Mouse (Mus musculus) midbrain, embryonic 16.5 days (tissue): Measurements from ENCODE around the gene Hlcs. TPM values are rescaled to one million over a fixed set of nuclear protein-coding genes. Genes with fewer than 3 reads are reported as not detected.

ENCODE experiments used
- ATAC-seq: fragments of 200-750 bp; cut with Nextera tagmentation; 2 replicates; pipeline ENCODE4 v1.8.0; 2017; ENCODE audit warnings: moderate TSS enrichment
- H3K27ac ChIP-seq: fragments of 300-500 bp; sonication (generic); 2 replicates; pipeline ENCODE4 v1.5.1; 2014; ENCODE audit warnings: mild to moderate bottlenecking, low read length, mixed read lengths
- H3K27me3 ChIP-seq: fragments of 300-500 bp; sonication (generic); 2 replicates; pipeline ENCODE4 v1.6.1; 2014; ENCODE audit warnings: low read depth, low read length, mixed read lengths; ENCODE audit not compliant: control insufficient read depth, insufficient read depth
- H3K36me3 ChIP-seq: fragments of 300-500 bp; sonication (generic); 2 replicates; pipeline ENCODE4 v1.6.1; 2014; ENCODE audit warnings: mild to moderate bottlenecking, low read length, moderate library complexity, mixed read lengths; ENCODE audit not compliant: control insufficient read depth, insufficient read depth
- H3K4me1 ChIP-seq: fragments of 300-500 bp; sonication (generic); 2 replicates; pipeline ENCODE4 v1.6.1; 2014; ENCODE audit warnings: mild to moderate bottlenecking, low read length, mixed read lengths; ENCODE audit not compliant: control insufficient read depth, insufficient read depth
- H3K4me2 ChIP-seq: fragments of 300-500 bp; sonication (generic); 2 replicates; pipeline ENCODE4 v1.6.1; 2014; ENCODE audit warnings: mild to moderate bottlenecking, low read length, mixed read lengths
- H3K4me3 ChIP-seq: fragments of 300-500 bp; sonication (generic); 2 replicates; pipeline ENCODE4 v1.5.1; 2014; ENCODE audit warnings: low read depth, mild to moderate bottlenecking, low read length, moderate library complexity, mixed read lengths
- H3K9ac ChIP-seq: fragments of 300-500 bp; sonication (generic); 2 replicates; pipeline ENCODE4 v1.6.1; 2014; ENCODE audit warnings: low read depth, low read length, mixed read lengths
- H3K9me3 ChIP-seq: fragments of 300-500 bp; sonication (generic); replicated peaks from 2 replicates; pipeline ENCODE4 v1.6.1; 2014; ENCODE audit warnings: mild to moderate bottlenecking, low read length, mixed read lengths; ENCODE audit not compliant: control insufficient read depth, poor library complexity, severe bottlenecking
- WGBS: fragments of 180-500 bp; shearing (Covaris S2); extraction: QIAGEN DNeasy Blood & Tissue Kit; methylation state at CpG from one replicate; pipeline ENCODE4 v1.1.7; 2014; 5-methylcytosine and 5-hydroxymethylcytosine counted together
- polyA plus RNA-seq: library from polyadenylated mRNA; unstranded; fragments of >200 nt; fragmentation: Nextera tagmentation; extraction: Ambion mirVana; gene quantifications from 2 replicates; pipeline ENCODE4 v1.2.1, GENCODE M21; 2015

The Hlcs gene
- polyA plus RNA-seq, 1 experiment from 2014 or later: 8.6 TPM

DNA sequence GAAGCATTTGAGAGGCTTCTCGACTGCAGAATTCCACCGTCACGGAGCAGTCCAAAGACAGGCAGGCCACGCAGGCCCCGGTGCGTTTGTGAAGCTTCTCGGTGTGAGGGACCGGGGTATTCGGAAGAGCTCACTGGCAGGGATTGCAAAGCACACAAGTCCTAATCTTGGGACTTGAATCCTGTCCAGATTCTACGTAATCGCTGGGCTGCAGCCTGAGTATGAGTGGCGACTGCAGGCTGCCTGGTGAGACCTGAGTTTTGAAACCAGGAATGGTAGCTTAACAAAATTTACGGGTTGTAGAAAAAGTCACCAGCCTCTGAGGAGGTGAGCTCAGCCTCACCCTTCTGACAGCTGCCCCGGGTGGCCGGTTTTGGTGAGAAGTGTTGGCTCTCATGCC, 64.7 kb downstream of the Hlcs start:
- Histone ChIP-seq H3K27ac (no peak overlapping the region), H3K9ac (no peak overlapping the region), H3K27me3 (no peaks in the 10 kb centered on the region; the same call in 1 of the 2 replicates), H3K36me3 (no peaks in the 10 kb centered on the region), H3K4me1 (no peaks in the 10 kb centered on the region), H3K4me2 (no peak overlapping the region), H3K9me3 (no peaks in the 10 kb centered on the region), H3K4me3 (no peak overlapping the region)
- WGBS: 86% methylated on average over 15 of the region's 15 CpGs
- no peak for ATAC-seq

DNA sequence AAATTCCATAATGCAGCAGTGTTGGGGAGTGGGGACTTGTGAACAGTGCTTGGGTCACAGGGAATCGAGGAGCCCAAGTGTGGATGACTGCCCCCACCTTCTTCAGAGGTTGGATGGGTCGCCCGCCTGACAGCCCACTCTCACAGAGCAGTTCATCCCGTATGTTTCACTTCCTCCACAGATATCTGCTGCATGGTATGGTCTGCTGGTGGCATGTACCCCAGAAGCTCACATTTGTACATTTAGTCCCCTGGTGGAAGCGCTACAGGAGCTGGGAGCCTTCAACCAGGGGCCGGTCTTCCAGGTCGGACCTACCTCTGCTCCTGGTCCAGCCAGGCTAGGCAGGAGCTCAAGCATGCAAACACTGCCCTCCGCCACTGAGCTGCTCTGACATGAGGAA, 66.4 kb downstream of the Hlcs start:
- Histone ChIP-seq H3K27ac (no peak overlapping the region), H3K4me1 (no peaks in the 10 kb centered on the region), H3K9ac (no peak overlapping the region), H3K4me2 (no peak overlapping the region), H3K27me3 (no peaks in the 10 kb centered on the region; the same call in 1 of the 2 replicates), H3K4me3 (no peak overlapping the region), H3K9me3 (no peaks in the 10 kb centered on the region), H3K36me3 (no peaks in the 10 kb centered on the region)
- ATAC-seq: no peak
- 91% methylated on average over 8 of the region's 8 CpGs for WGBS

DNA sequence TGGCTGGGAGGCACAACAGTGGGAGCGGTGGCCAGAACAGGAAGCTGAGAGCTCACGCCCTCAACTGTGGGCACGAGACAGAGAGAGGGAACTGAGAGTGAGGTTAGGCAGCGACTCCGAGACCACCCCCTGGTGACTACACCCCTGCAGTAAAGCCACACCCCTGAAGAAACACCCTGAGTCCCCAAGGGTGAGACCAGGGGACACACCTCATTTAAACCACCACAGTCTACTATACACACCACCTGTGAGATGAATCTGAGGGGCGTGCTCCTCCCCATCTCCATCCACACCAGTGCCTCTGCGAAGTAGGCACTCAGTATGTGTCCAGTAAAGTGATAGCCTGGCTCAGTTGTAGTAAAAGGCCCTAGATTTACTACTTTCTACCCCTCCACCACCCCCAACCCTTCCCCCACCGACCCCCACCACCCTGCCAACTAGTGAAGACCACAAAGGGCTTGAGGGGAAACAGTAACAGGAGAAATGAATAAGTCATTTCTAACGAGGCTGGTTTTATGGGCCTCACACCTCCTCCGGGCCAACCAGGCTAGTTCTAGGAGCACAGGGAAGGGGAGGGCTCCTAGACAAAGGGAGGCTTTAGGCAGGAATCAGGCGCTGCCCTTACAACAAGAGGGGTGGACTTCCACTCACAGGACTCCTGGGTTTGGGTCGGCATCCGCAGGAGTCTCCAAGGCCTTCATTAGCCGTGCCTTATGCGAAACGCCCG, 67.2 kb downstream of the Hlcs start:
- H3K9ac ChIP-seq: no peak overlapping the region
- no peak for ATAC-seq
- no peaks in the 10 kb centered on the region for H3K4me1 ChIP-seq
- no peaks in the 10 kb centered on the region for H3K36me3 ChIP-seq
- no peak overlapping the region for H3K4me2 ChIP-seq
- H3K27me3 ChIP-seq: no peaks in the 10 kb centered on the region; the same call in 1 of the 2 replicates
- no peak overlapping the region for H3K4me3 ChIP-seq
- WGBS: 76% methylated on average over 17 of the region's 17 CpGs
- no peak overlapping the region for H3K27ac ChIP-seq
- H3K9me3 ChIP-seq: no peaks in the 10 kb centered on the region

DNA sequence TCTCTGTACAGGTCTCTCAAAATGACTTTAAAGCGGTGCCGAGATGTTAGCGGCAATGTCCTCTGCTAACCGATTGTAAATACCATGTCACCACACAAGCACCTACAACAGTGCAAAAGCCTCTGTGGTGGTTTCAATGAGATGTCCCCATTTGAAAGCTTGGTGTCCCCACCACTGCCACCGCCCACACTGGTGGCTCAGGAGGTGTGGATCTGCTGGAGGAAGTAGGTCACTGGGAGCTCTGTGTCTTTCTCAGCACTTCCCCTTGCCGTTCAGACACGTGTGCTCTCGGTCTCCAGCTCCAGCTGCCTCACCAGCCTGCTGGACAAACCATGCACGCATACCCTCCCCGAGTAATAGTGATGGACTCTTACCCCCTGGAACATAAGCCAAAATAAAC, 72.2 kb downstream of the Hlcs start:
- Histone ChIP-seq H3K9ac (no peak overlapping the region), H3K4me3 (no peak overlapping the region), H3K27ac (no peak overlapping the region), H3K36me3 (no peaks in the 10 kb centered on the region), H3K27me3 (peaks cover 8% of the 10 kb centered on the region; the same call in 1 of the 2 replicates), H3K9me3 (no peaks in the 10 kb centered on the region), H3K4me2 (no peak overlapping the region), H3K4me1 (peaks cover 13% of the 10 kb centered on the region)
- ATAC-seq: no peak
- 91% methylated on average over 10 of the region's 10 CpGs for whole genome bisulfite sequencing

DNA sequence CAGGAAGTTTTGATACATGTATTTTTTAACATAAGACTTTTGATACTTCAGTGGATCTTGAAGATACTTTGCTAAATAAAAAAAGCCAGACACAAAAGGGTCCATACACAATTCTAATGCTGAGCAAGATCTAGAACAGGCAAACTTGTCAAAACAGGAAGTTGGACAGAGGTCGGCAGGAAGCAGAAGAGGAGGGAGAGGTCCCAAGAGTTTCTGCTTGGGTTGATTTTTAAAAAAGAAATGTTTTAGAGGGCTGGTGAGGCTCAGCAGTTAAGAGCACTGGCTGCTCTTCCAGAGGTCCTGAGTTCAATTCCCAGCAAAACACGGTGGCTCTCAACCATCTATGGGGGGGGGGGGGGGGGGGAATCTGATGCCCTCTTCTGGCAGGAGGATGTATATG, 73.2 kb downstream of the Hlcs start:
- Histone ChIP-seq H3K4me2 (no peak overlapping the region), H3K9ac (no peak overlapping the region), H3K9me3 (no peaks in the 10 kb centered on the region), H3K27ac (no peak overlapping the region), H3K36me3 (no peaks in the 10 kb centered on the region), H3K27me3 (peaks cover 8% of the 10 kb centered on the region; the same call in 1 of the 2 replicates), H3K4me1 (peaks cover 13% of the 10 kb centered on the region), H3K4me3 (no peak overlapping the region)
- 53% methylated on average over 2 of the region's 2 CpGs for WGBS
- no peak for ATAC-seq

DNA sequence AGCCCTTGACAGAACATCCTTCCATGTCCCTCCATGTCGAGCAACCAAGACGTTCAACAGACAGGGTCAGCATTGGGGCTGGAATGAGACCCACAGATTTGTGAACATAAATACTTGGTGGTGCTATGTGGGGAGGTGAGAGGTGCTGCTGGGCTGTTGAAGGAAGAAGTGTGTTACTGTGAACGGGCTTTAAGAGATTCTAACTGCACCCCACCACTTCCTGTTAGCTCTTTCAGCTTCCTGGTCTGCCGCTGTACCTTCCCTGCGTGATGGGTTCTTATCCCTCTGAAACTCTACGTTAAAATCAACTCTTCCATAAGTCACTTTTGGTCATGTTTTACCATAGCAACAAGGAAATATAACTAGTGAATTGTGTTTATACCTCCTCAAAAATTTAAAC, 73.8 kb downstream of the Hlcs start:
- Histone ChIP-seq H3K9me3 (no peaks in the 10 kb centered on the region), H3K27me3 (peaks cover 8% of the 10 kb centered on the region; the same call in 1 of the 2 replicates), H3K4me2 (no peak overlapping the region), H3K9ac (no peak overlapping the region), H3K4me1 (peaks cover 13% of the 10 kb centered on the region), H3K4me3 (no peak overlapping the region), H3K27ac (no peak overlapping the region), H3K36me3 (no peaks in the 10 kb centered on the region)
- WGBS: 89% methylated on average over 6 of the region's 6 CpGs
- no peak for ATAC-seq

DNA sequence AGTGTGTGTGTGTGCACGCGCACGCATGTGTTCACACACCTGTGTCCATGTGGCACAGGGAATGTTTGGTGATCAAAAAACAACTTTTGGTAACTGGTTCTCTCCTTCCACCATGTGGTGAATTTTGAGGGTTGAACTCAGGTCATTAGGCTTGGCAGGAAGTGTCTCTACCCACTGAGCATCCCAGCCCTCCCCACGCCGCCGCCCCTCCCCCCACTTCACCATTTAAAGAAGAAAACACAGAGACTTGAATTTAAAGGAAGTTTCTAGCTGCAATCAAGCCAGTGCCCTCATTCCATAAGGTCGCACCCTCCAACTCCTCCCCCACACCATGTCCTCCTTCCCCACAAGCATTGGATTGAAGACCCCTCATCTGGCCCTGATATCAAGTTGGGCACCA, 74.2 kb downstream of the Hlcs start:
- 97% methylated on average over 7 of the region's 7 CpGs for WGBS
- Histone ChIP-seq H3K9ac (no peak overlapping the region), H3K4me3 (no peak overlapping the region), H3K9me3 (no peaks in the 10 kb centered on the region), H3K27me3 (peaks cover 8% of the 10 kb centered on the region; the same call in 1 of the 2 replicates), H3K4me2 (no peak overlapping the region), H3K36me3 (no peaks in the 10 kb centered on the region), H3K27ac (no peak overlapping the region), H3K4me1 (peaks cover 13% of the 10 kb centered on the region)
- no peak for ATAC-seq

DNA sequence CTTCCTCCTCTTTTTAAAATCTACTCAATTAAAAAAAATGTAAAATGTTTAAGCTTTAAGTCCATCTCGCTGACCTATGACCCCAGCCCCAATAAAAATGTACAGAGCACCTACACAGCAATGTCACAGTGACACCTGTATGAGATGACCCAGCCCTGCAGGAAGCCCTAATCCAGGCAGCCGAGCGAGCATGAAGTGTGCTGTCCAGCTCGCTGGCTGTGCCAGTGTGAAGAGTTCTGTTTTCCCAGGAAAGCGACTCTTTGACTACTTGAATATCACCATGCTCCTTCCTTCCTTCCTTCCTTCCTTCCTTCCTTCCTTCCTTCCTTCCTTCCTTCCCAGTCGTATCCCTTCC, 76.3 kb downstream of the Hlcs start:
- Histone ChIP-seq H3K27ac (no peak overlapping the region), H3K27me3 (peaks cover 8% of the 10 kb centered on the region; the same call in 1 of the 2 replicates), H3K9me3 (no peaks in the 10 kb centered on the region), H3K36me3 (no peaks in the 10 kb centered on the region), H3K4me1 (peaks cover 13% of the 10 kb centered on the region), H3K4me2 (peak overlapping the region; percentile 43), H3K4me3 (no peak overlapping the region), H3K9ac (no peak overlapping the region)
- 0 out of 2 replicates have a peak, but pooled peaks have one; percentile 36 for ATAC-seq
- 50% methylated on average over 6 of the region's 6 CpGs for WGBS

DNA sequence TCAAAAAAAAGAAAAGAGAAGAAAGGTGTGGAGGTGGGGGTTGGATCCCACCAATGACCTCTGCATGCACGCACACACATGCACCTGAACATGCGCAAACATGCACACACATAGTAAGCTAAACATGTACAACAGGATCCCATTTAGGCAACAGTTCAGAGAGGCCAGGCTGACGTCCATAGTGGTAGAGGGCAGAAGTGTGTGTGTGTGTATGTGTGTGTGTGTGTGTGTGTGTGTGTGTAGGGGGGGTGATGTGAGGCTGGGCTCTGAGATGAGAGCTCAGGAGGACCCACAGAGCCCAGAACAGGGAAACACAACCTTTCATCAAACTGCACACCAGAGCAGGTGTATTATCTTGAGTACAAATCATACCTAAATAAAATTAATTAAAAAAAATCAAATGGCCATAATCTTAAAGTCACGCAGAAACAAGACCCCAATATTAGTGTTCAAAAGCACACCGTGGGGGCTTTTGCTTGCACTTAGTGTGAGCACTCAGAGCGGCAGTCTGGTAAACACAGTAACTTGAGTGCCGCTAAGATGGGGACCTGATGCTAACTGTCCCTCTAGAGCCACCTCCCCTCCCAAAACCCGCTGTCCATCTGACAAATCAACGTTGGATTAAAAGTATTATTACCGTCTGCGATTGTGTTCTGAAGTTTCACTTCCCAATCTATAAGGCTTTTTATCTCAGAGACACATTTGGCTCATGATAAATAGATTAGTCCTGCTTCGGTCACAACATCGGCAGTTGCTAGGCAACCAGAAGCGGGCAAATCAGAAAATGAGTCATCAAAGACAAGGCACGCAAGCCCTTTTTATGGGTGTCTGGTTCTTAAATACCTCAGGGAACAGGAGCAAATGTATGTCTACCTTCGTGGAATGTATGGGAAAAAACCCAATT, 76.9 kb downstream of the Hlcs start:
- Histone ChIP-seq H3K4me1 (peaks cover 13% of the 10 kb centered on the region), H3K27me3 (peaks cover 8% of the 10 kb centered on the region; the same call in 1 of the 2 replicates), H3K36me3 (no peaks in the 10 kb centered on the region), H3K27ac (no peak overlapping the region), H3K9ac (no peak overlapping the region), H3K9me3 (no peaks in the 10 kb centered on the region), H3K4me3 (peak overlapping the region; percentile 5; the same call in 1 of the 2 replicates), H3K4me2 (peak overlapping the region; percentile 43)
- 32% methylated on average over 16 of the region's 16 CpGs for WGBS
- ATAC-seq: peak; percentile 43; the same call in 1 of the 2 replicates
